Mouse (Mus musculus) layer of hippocampus, adult 18-20 months (tissue): ENCODE measurements around the gene Anks3. TPM values are rescaled to one million over a fixed set of nuclear protein-coding genes. Genes with fewer than 3 reads are reported as not detected.

Experiments
- DNase-seq, 2 experiments: peaks; one replicate each; pipeline ENCODE4 v3.0.0; 2022; ENCODE audit warnings: low spot score in 2 of 2
- total RNA-seq, 2 experiments: library from RNA; stranded (reverse); gene quantifications; 2 replicates each; pipeline ENCODE4 v1.2.3; 2021

Anks3 gene
- total RNA-seq, 2 experiments from 2014 or later = 70.2 to 71.8 TPM

GRCm38 (mm10) chr16:4901167-4901566 lies 62.8 kb downstream of the Anks3 start:
- no peak for DNase-seq

- DNase-seq = no peak
Observed at GRCm38 (mm10) chr16:4899711-4900110, 64.3 kb downstream of the Anks3 start.

- no peak for DNase-seq
Observed at GRCm38 (mm10) chr16:4898881-4899280, 65.1 kb downstream of the Anks3 start.

GRCm38 (mm10) chr16:4897146-4897730 lies 66.8 kb downstream of the Anks3 start:
- no peak for DNase-seq

GRCm38 (mm10) chr16:4896249-4897027 lies 67.6 kb downstream of the Anks3 start:
- DNase-seq = no peak

GRCm38 (mm10) chr16:4894201-4894908 lies 69.7 kb downstream of the Anks3 start:
- no peak for DNase-seq

- DNase-seq = no peak
Observed at GRCm38 (mm10) chr16:4892171-4892570, 71.8 kb downstream of the Anks3 start.

Other genes starting within 250 kb of the Anks3 start
- gene Nmral1, start 244.8 kb downstream of the Anks3 start, total RNA-seq = 10 to 100 TPM; 17.7 to 18.0 TPM
- 100 to 1,000 TPM in 1 of 2 experiments, 10 to 100 TPM in 1; 94.2 to 105 TPM for gene Hmox2, start 237.8 kb downstream of the Anks3 start, total RNA-seq
- gene Cdip1, start 173.9 kb downstream of the Anks3 start, total RNA-seq = 100 to 1,000 TPM; 241 to 246 TPM
- gene 4930562C15Rik, start 128.8 kb downstream of the Anks3 start, total RNA-seq = not detected
- 10 to 100 TPM; 96.1 to 98.1 TPM for gene Ubald1, start 83.9 kb downstream of the Anks3 start, total RNA-seq
- gene Mgrn1, start 78.0 kb downstream of the Anks3 start, total RNA-seq = 100 to 1,000 TPM; 214 to 215 TPM
- 10 to 100 TPM; 73.0 to 78.3 TPM for gene Nudt16l1, start 25.4 kb downstream of the Anks3 start, total RNA-seq
- gene Sept12, start 33.6 kb upstream of the Anks3 start, total RNA-seq = not detected
- not detected for gene Smim22, start 43.1 kb upstream of the Anks3 start, total RNA-seq
- gene Rogdi, start 49.3 kb upstream of the Anks3 start, total RNA-seq = 100 to 1,000 TPM; 348 to 357 TPM
- 100 to 1,000 TPM; 139 to 143 TPM for gene Glyr1, start 85.7 kb upstream of the Anks3 start, total RNA-seq
- 10 to 100 TPM; 43.3 to 43.7 TPM for gene Ubn1, start 85.9 kb upstream of the Anks3 start, total RNA-seq
- 1 to 10 TPM; 3.3 to 4.1 TPM for gene Ppl, start 168.2 kb upstream of the Anks3 start, total RNA-seq
- 10 to 100 TPM in 1 of 2 experiments, 1 to 10 TPM in 1; 7.3 to 10.6 TPM for gene Sec14l5, start 182.9 kb upstream of the Anks3 start, total RNA-seq
- gene Nagpa, start 239.8 kb upstream of the Anks3 start, total RNA-seq = 10 to 100 TPM; 12.0 to 15.9 TPM